Mouse (Mus musculus): ENCODE results near the gene Arhgap31.

Gene Arhgap31

GRCm38 (mm10) chr16:38712581-38713403 is at the start of gene Arhgap31:
Gene Arhgap31, minus strand, starts transcription at chr16:38713274.
- DNase-seq (ENCODE audit: extremely low spot score, low spot score), result peak; percentile 83

GRCm38 (mm10) chr16:38762401-38762800 is 49.3 kb upstream of the Arhgap31 start:
- no peak for DNase-seq (ENCODE audit: extremely low spot score, low spot score)

- no peak for DNase-seq (ENCODE audit: extremely low spot score, low spot score)
Observed at GRCm38 (mm10) chr16:38761972-38762371, 48.9 kb upstream of the Arhgap31 start.

- DNase-seq (ENCODE audit: extremely low spot score, low spot score), result no peak
Observed at GRCm38 (mm10) chr16:38760834-38761375, 47.8 kb upstream of the Arhgap31 start.

- no peak for DNase-seq (ENCODE audit: extremely low spot score, low spot score)
Observed at GRCm38 (mm10) chr16:38760239-38760638, 47.2 kb upstream of the Arhgap31 start.

- DNase-seq (ENCODE audit: extremely low spot score, low spot score), result no peak
Observed at GRCm38 (mm10) chr16:38758104-38758861, 45.2 kb upstream of the Arhgap31 start.

- DNase-seq (ENCODE audit: extremely low spot score, low spot score), result no peak
Observed at GRCm38 (mm10) chr16:38757626-38758025, 44.6 kb upstream of the Arhgap31 start.

- no peak for DNase-seq (ENCODE audit: extremely low spot score, low spot score)
Observed at GRCm38 (mm10) chr16:38756572-38756971, 43.5 kb upstream of the Arhgap31 start.

GRCm38 (mm10) chr16:38756177-38756503 is 43.1 kb upstream of the Arhgap31 start:
- DNase-seq (ENCODE audit: extremely low spot score, low spot score), result no peak

- DNase-seq (ENCODE audit: extremely low spot score, low spot score), result no peak
Observed at GRCm38 (mm10) chr16:38755452-38756176, 42.5 kb upstream of the Arhgap31 start.

- DNase-seq (ENCODE audit: extremely low spot score, low spot score), result peak; percentile 43
Observed at GRCm38 (mm10) chr16:38753631-38754030, 40.6 kb upstream of the Arhgap31 start.

- no peak for DNase-seq (ENCODE audit: extremely low spot score, low spot score)
Observed at GRCm38 (mm10) chr16:38750803-38751202, 37.7 kb upstream of the Arhgap31 start.

- no peak for DNase-seq (ENCODE audit: extremely low spot score, low spot score)
Observed at GRCm38 (mm10) chr16:38743941-38744673, 31.0 kb upstream of the Arhgap31 start.

GRCm38 (mm10) chr16:38742659-38743131 is 29.6 kb upstream of the Arhgap31 start:
- no peak for DNase-seq (ENCODE audit: extremely low spot score, low spot score)

GRCm38 (mm10) chr16:38742113-38742658 is 29.1 kb upstream of the Arhgap31 start, which contains the start of gene B4galt4:
Gene B4galt4, plus strand, starts transcription at chr16:38742264.
- DNase-seq (ENCODE audit: extremely low spot score, low spot score), result peak; percentile 84

- DNase-seq (ENCODE audit: extremely low spot score, low spot score), result no peak
Observed at GRCm38 (mm10) chr16:38741204-38741903, 28.3 kb upstream of the Arhgap31 start.

GRCm38 (mm10) chr16:38730921-38731320 is 17.8 kb upstream of the Arhgap31 start:
- no peak for DNase-seq (ENCODE audit: extremely low spot score, low spot score)

- DNase-seq (ENCODE audit: extremely low spot score, low spot score), result no peak
Observed at GRCm38 (mm10) chr16:38729610-38730288, 16.7 kb upstream of the Arhgap31 start.

GRCm38 (mm10) chr16:38729139-38729538 is 16.1 kb upstream of the Arhgap31 start:
- no peak for DNase-seq (ENCODE audit: extremely low spot score, low spot score)
